Mouse (Mus musculus): Measurements from ENCODE around the gene Ei24. TPM values are rescaled to one million over a fixed set of nuclear protein-coding genes. Genes with fewer than 3 reads are reported as not detected.

Gene Ei24
- total and polyA plus RNA-seq, 2 experiments from 2014 or later = 93.2 to 105 TPM

GRCm38 (mm10) chr9:36826612-36827363, 29.6 kb upstream of the Ei24 start:
- ATAC-seq (peak; percentile 84), DNase-seq (ENCODE audit: low spot score) (peak; percentile 66)
- Histone ChIP-seq H3K9me3 (ENCODE audit: low read length) (no peaks in the 10 kb centered on the region), H3K4me3 (ENCODE audit: low read length) (no peak overlapping the region), H3K4me2 (ENCODE audit: low read depth, low read length) (no peak overlapping the region), H3K4me1 (ENCODE audit: insufficient read depth, low read length) (peaks cover 5% of the 10 kb centered on the region), H3K9ac (replicated peaks; ENCODE audit: low read length) (no peak overlapping the region), H3K27me3 (ENCODE audit: insufficient read depth, low read length) (no peaks in the 10 kb centered on the region), H3K27ac (peak overlapping the region; percentile 74), H3K36me3 (ENCODE audit: insufficient read depth, low read length) (no peaks in the 10 kb centered on the region)
- WGBS = 21% methylated on average over 2 of the region's 2 CpGs
- TF ChIP-seq CTCF (IDR thresholded peaks at IDR 0.05; ENCODE audit: low read depth) = no peak

DNA sequence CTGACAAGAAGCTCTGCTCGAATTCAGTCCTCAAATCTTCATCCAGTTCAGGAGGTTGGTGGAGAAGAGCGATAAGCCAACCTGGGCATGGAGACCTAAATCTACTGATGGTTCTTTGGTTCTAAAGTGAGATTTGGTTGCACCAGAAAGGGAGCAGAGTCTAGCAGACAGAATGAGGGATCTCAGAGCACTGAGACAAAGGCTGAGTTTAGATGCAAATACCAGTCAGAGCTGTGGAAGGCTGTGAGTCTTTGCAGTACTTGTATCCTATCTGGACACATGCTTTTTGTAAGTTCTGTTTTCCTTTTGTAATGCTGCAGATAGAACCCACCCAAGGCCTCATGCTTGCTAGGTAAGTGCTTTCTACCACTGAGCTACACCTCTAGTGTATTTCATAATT, 24.8 kb upstream of the Ei24 start:
- H3K9ac ChIP-seq (replicated peaks; ENCODE audit: low read length) = peak overlapping the region; percentile 14; the same call in 1 of the 2 replicates
- TF ChIP-seq CTCF (IDR thresholded peaks at IDR 0.05; ENCODE audit: low read depth) = no peak
- peak overlapping the region; percentile 14 for H3K4me3 ChIP-seq (ENCODE audit: low read length)
- no peaks in the 10 kb centered on the region for H3K36me3 ChIP-seq (ENCODE audit: insufficient read depth, low read length)
- peaks cover 5% of the 10 kb centered on the region for H3K4me1 ChIP-seq (ENCODE audit: insufficient read depth, low read length)
- no peaks in the 10 kb centered on the region for H3K27me3 ChIP-seq (ENCODE audit: insufficient read depth, low read length)
- H3K27ac ChIP-seq = peak overlapping the region; percentile 92
- no peak; the same call in none of the 2 replicates for ATAC-seq
- 5% methylated on average over 2 of the region's 2 CpGs for WGBS
- DNase-seq (ENCODE audit: low spot score) = no peak
- H3K9me3 ChIP-seq (ENCODE audit: low read length) = no peaks in the 10 kb centered on the region
- peak overlapping the region; percentile 57 for H3K4me2 ChIP-seq (ENCODE audit: low read depth, low read length)

GRCm38 (mm10) chr9:36821644-36822000, 24.4 kb upstream of the Ei24 start, which contains the start of gene Fez1:
Fez1 (plus strand) TSS chr9:36821864.
- H3K9ac ChIP-seq (replicated peaks; ENCODE audit: low read length) = peak within 1 kb of the TSS; percentile 14; the same call in 1 of the 2 replicates
- TF ChIP-seq CTCF (IDR thresholded peaks at IDR 0.05; ENCODE audit: low read depth) = no peak
- H3K4me1 ChIP-seq (ENCODE audit: insufficient read depth, low read length) = peaks cover 5% of the 10 kb centered on the region
- H3K4me3 ChIP-seq (ENCODE audit: low read length) = peak within 1 kb of the TSS; percentile 14
- H3K27me3 ChIP-seq (ENCODE audit: insufficient read depth, low read length) = no peaks in the 10 kb centered on the region
- no peaks in the 10 kb centered on the region for H3K36me3 ChIP-seq (ENCODE audit: insufficient read depth, low read length)
- H3K9me3 ChIP-seq (ENCODE audit: low read length) = no peaks in the 10 kb centered on the region
- ATAC-seq (peak; percentile 97), DNase-seq (ENCODE audit: low spot score) (peak; percentile 96)
- peak within 1 kb of the TSS; percentile 57 for H3K4me2 ChIP-seq (ENCODE audit: low read depth, low read length)
- H3K27ac ChIP-seq = peak within 1 kb of the TSS; percentile 92
- under 1% methylated on average over 8 of the region's 8 CpGs for WGBS

- Histone ChIP-seq H3K4me3 (ENCODE audit: low read length) (peak overlapping the region; percentile 14), H3K36me3 (ENCODE audit: insufficient read depth, low read length) (no peaks in the 10 kb centered on the region), H3K27ac (peak overlapping the region; percentile 92), H3K27me3 (ENCODE audit: insufficient read depth, low read length) (no peaks in the 10 kb centered on the region), H3K9ac (replicated peaks; ENCODE audit: low read length) (0 out of 2 replicates have a peak overlapping the region, but pooled peaks have one; percentile 14), H3K9me3 (ENCODE audit: low read length) (no peaks in the 10 kb centered on the region), H3K4me2 (ENCODE audit: low read depth, low read length) (peak overlapping the region; percentile 57), H3K4me1 (ENCODE audit: insufficient read depth, low read length) (peaks cover 5% of the 10 kb centered on the region)
- ATAC-seq (peak; percentile 84), DNase-seq (ENCODE audit: low spot score) (peak; percentile 73)
- 14% methylated on average over 9 of the region's 9 CpGs for WGBS
- peak; percentile 48 for TF ChIP-seq CTCF (IDR thresholded peaks at IDR 0.05; ENCODE audit: low read depth)
Measured at GRCm38 (mm10) chr9:36820969-36821643, 23.9 kb upstream of the Ei24 start.

GRCm38 (mm10) chr9:36818905-36819304, 21.7 kb upstream of the Ei24 start:
- TF ChIP-seq CTCF (IDR thresholded peaks at IDR 0.05; ENCODE audit: low read depth) = no peak
- no peak overlapping the region for H3K27ac ChIP-seq
- WGBS = 51% methylated on average over 4 of the region's 4 CpGs
- DNase-seq (ENCODE audit: low spot score) = no peak
- no peak overlapping the region for H3K4me3 ChIP-seq (ENCODE audit: low read length)
- H3K9me3 ChIP-seq (ENCODE audit: low read length) = no peaks in the 10 kb centered on the region
- H3K9ac ChIP-seq (replicated peaks; ENCODE audit: low read length) = no peak overlapping the region
- peaks cover 5% of the 10 kb centered on the region for H3K4me1 ChIP-seq (ENCODE audit: insufficient read depth, low read length)
- H3K4me2 ChIP-seq (ENCODE audit: low read depth, low read length) = no peak overlapping the region
- H3K36me3 ChIP-seq (ENCODE audit: insufficient read depth, low read length) = no peaks in the 10 kb centered on the region
- H3K27me3 ChIP-seq (ENCODE audit: insufficient read depth, low read length) = no peaks in the 10 kb centered on the region
- ATAC-seq = no peak

- Histone ChIP-seq H3K9me3 (ENCODE audit: low read length) (no peaks in the 10 kb centered on the region), H3K4me3 (ENCODE audit: low read length) (no peak overlapping the region), H3K36me3 (ENCODE audit: insufficient read depth, low read length) (no peaks in the 10 kb centered on the region), H3K27me3 (ENCODE audit: insufficient read depth, low read length) (no peaks in the 10 kb centered on the region), H3K4me2 (ENCODE audit: low read depth, low read length) (no peak overlapping the region), H3K4me1 (ENCODE audit: insufficient read depth, low read length) (no peaks in the 10 kb centered on the region), H3K27ac (no peak overlapping the region), H3K9ac (replicated peaks; ENCODE audit: low read length) (no peak overlapping the region)
- TF ChIP-seq CTCF (IDR thresholded peaks at IDR 0.05; ENCODE audit: low read depth) = peak; percentile 41
- WGBS = 76% methylated on average over 3 of the region's 3 CpGs
- DNase-seq (ENCODE audit: low spot score) (no peak), ATAC-seq (no peak)
Measured at GRCm38 (mm10) chr9:36814486-36814885, 17.3 kb upstream of the Ei24 start.
